Mouse (Mus musculus) lung, postnatal 0 days (tissue): ENCODE results near the gene Gatd1.

Source experiments
- CTCF ChIP-seq: IDR thresholded peaks from 2 replicates; pipeline ENCODE4 v1.5.1; 2016; ENCODE audit warnings: antibody characterized with exemption, mild to moderate bottlenecking
- EP300 ChIP-seq: IDR thresholded peaks from 2 replicates; pipeline ENCODE4 v1.6.1; 2016; ENCODE audit warnings: antibody characterized with exemption, mild to moderate bottlenecking, control low read depth

DNA sequence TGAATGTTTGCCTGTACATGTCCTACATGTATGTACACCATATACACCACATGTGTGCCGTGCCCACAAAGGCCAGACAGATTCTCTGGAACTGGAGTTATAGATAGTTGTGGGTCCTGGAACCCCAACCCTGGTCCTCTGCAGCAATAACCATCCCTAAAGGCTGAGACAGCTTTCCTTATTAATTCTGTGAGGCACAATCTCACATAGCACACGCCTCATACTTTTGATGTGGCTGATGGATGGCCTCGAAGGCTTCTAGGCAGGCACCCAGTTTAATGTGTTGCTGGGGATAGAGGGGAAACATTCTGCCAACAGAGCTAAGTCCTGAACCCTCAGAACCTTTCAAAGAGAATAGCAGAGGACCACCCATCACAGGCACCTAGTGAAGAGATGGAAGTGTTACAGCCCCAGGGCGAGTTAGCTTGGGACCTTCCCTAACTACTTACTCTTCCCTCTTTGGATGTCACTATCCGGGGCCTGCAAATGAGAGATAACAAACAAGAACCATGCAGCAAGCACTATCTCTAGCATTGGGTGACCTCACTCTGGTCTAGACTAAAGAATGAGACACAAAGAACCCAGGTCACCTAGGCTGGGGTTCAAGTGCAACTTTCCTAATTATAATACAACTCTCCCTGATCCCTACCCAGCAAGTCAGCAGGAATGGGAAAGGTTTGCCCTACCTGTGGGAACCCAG is 49.4 kb downstream of the Gatd1 start:
- TF ChIP-seq CTCF (no peak), EP300 (no peak)
